Mouse (Mus musculus): Measurements from ENCODE around the gene Hmgn3. TPM values are rescaled to one million over a fixed set of nuclear protein-coding genes. Genes with fewer than 3 reads are reported as not detected.
"Not testable (repeated sequence)": the region's sequence is repeated elsewhere in the genome, so short reads cannot be mapped to it uniquely, and the experiment has no call there.

The Hmgn3 gene
- 104 and 113 TPM in 2 replicates for polyA plus RNA-seq (2015; fragmentation: Nextera tagmentation; extraction: Ambion mirVana)

DNA sequence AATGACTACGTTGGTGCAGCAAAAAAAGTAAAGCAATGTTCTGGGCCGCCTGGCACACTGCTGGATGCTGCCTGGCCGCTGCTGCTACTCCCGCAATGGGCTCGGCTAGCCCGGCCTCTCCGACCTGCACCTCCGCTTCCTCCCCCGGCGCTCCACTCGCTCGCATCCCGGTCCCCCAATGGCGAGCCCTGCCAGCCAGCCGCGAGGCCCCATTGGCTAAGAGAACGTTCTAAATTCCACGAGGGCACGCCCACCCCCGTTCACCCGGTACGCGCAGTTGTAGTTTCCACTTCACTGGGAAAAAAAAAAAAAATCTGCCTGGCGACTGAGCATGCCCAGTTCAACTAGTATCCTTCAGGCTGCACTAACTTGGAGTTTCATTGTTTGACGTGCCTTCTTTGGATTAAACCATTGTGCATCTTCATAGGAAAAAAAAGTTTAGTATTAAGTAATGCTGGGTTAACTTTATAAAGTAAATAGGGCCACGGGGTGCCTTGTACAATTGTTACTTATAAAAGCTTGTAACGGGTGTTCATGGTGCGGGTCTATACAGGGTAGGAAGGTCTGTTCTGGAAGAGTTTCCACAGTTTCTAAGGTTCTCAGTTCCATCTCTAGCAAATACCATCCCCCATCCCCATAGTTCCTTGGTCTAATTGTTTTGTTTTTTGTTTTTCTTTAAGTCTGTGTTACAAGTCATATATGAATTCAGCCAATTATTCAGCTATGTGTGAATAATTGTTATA lies at the start of gene Hmgn3:
Gene Hmgn3, minus strand, starts transcription at position 240 of the 743 bp plus-strand sequence.
- H3K4me2 ChIP-seq (replicated peaks) = peak within 1 kb of the TSS; percentile 96
- no peaks in the 10 kb centered on the region for H3K36me3 ChIP-seq
- H3K27ac ChIP-seq = peak within 1 kb of the TSS; percentile 57
- H3K27me3 ChIP-seq = no peaks in the 10 kb centered on the region
- peak within 1 kb of the TSS; percentile 75 for H3K9ac ChIP-seq (replicated peaks)
- ATAC-seq = peak; percentile 97
- no peaks in the 10 kb centered on the region for H3K9me3 ChIP-seq
- WGBS = 7% methylated on average over 28 of the region's 28 CpGs
- H3K4me1 ChIP-seq (replicated peaks) = peaks cover 11% of the 10 kb centered on the region
- H3K4me3 ChIP-seq (replicated peaks) = peak within 1 kb of the TSS; percentile 68

DNA sequence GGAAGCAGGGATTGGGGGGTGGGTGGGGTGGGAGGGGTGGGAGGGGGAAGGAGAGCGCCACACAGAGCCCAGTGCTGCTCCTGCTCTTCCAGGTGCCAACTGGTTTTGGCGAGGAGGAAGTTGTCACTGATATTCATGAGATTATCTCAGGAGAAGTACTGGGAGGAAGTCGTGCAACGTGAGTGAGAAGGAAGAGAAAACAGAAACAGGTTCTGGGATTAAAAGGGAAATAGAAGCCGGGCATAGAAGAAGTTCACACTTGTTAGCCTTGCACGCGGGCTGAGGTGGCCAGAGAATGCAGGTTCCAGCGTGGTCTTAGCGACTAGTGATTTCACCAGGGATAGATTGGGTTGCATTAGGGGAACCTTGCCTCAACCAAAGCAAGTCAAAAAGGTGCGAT lies 49.3 kb upstream of the Hmgn3 start:
- Histone ChIP-seq H3K4me3 (replicated peaks) (no peak overlapping the region), H3K9me3 (no peaks in the 10 kb centered on the region), H3K36me3 (no peaks in the 10 kb centered on the region), H3K4me1 (replicated peaks) (no peaks in the 10 kb centered on the region), H3K9ac (replicated peaks) (no peak overlapping the region), H3K27me3 (no peaks in the 10 kb centered on the region), H3K27ac (no peak overlapping the region), H3K4me2 (replicated peaks) (no peak overlapping the region)
- ATAC-seq = no peak
- 84% methylated on average over 10 of the region's 10 CpGs for WGBS

DNA sequence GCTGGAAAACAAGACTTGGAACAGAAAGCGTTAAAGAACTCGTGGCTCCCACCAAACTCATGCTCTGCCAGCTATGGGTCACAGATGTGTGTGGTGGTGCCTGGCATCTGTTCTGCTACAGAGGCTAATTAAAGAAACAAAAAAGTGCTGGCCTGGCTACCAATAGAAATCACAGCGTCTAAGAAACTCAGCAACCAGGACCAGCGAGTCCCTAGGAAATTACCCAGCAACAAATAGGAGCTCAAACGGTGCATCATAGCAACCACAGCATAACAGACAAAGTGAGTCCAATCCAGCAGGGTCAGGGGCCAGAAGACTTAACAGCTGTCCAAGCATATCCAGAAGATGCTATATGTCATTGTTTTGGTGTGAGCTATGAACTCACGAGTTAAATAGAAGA lies 48.5 kb upstream of the Hmgn3 start:
- 68% methylated on average over 6 of the region's 6 CpGs for WGBS
- H3K27ac ChIP-seq = no peak overlapping the region
- ATAC-seq = no peak

DNA sequence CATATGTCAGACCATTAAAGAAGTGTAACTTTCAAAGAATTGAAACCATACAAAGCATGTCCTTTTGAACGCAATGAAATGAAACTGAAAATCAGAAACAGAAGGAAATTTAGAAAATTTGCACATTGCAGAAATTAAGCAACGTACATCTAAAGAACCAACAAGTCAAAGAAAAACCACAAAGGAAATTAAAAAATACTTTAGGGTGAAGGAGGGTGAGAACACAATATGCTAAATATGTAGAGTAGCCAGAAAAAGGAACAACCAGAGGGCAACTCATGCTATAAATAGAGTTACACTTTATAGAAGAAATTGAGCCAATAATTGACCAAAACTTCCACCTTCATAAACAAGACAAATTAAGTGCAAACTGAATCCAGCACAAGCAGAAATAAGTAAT lies 41.3 kb upstream of the Hmgn3 start:
- no peaks in the 10 kb centered on the region for H3K27me3 ChIP-seq
- no peak overlapping the region for H3K27ac ChIP-seq
- 92% methylated on average over 2 of the region's 2 CpGs for WGBS
- no peak overlapping the region for H3K4me3 ChIP-seq (replicated peaks)
- H3K36me3 ChIP-seq = no peaks in the 10 kb centered on the region
- H3K4me2 ChIP-seq (replicated peaks) = no peak overlapping the region
- H3K9ac ChIP-seq (replicated peaks) = no peak overlapping the region
- ATAC-seq = no peak
- H3K9me3 ChIP-seq = no peaks in the 10 kb centered on the region
- no peaks in the 10 kb centered on the region for H3K4me1 ChIP-seq (replicated peaks)

More for the DNA sequence above, 48.5 kb upstream of the Hmgn3 start:
- H3K27me3 ChIP-seq = no peaks in the 10 kb centered on the region
- no peaks in the 10 kb centered on the region for H3K36me3 ChIP-seq
- no peak overlapping the region for H3K9ac ChIP-seq (replicated peaks)
- H3K9me3 ChIP-seq = no peaks in the 10 kb centered on the region
- no peak overlapping the region for H3K4me3 ChIP-seq (replicated peaks)
- H3K4me1 ChIP-seq (replicated peaks) = no peaks in the 10 kb centered on the region
- H3K4me2 ChIP-seq (replicated peaks) = no peak overlapping the region

DNA sequence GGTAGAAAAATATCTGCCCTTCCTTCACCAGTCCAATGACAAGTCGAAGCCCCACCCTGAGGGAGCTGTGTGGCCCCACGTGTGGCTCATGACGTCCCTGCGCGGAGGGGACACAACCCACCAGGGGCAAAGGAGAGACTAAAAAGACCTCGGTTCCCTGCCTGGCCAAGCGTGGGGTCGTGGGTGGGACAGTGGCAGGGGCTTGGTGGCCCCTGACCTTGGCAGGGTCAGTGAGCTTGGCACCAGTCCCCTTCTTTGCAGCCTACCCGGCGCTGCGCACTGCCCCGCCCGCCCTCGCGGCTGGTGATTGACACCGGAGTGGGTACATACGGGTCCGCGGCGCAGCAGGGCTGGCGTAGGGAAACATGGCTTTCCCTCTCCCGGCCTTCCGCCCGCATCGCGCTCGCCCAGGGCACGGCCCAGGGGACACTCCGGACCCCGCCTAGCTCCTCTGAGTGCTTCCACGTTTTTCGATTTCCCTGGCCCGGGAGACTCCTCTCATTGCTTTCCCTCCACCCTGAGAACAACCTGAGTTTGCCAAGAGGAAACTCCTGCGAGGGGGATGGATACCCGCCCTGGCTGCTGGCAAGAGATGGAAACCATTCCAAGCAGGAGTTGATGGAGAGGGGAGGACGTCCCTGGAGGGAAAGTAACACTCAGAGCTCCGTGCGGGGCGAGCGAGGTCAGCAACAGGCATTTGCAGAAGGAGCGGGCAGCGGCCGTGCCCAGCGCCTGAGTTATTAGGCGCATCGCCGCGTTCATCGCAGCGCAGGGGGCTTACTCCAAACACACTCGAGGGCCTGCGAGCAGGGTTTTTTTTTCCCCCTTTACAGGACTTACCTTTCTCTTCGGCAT lies 667 bp downstream of the Hmgn3 start:
- Histone ChIP-seq H3K9me3 (no peaks in the 10 kb centered on the region), H3K4me3 (replicated peaks) (peak overlapping the region; percentile 68), H3K4me1 (replicated peaks) (peaks cover 11% of the 10 kb centered on the region), H3K27me3 (no peaks in the 10 kb centered on the region), H3K27ac (peak overlapping the region; percentile 57), H3K4me2 (replicated peaks) (peak overlapping the region; percentile 96), H3K36me3 (no peaks in the 10 kb centered on the region), H3K9ac (replicated peaks) (peak overlapping the region; percentile 75)
- ATAC-seq = peak; percentile 88
- 3% methylated on average over 53 of the region's 53 CpGs for WGBS

DNA sequence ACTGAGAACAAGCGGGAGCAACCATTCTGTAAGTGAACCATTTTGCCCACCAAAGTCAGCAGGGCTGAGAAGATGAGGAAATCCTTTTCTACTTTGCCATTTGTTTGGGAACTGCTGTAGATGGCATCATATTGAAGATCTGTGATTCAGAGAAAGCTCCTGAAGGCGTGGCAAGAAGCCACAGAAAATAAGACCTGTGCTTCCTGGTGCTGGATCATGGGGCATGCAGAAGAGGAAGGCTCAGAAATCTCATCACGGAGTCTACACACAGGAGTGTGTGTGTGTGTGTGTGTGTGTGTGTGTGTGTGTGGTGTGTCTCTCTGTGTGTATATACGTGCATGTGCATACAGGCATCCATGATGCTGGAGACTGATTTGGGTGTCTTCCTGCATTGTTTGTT lies 16.7 kb downstream of the Hmgn3 start:
- Histone ChIP-seq H3K36me3 (no peaks in the 10 kb centered on the region), H3K27me3 (no peaks in the 10 kb centered on the region), H3K9me3 (no peaks in the 10 kb centered on the region), H3K4me1 (replicated peaks) (no peaks in the 10 kb centered on the region), H3K4me2 (replicated peaks) (no peak overlapping the region), H3K9ac (replicated peaks) (no peak overlapping the region), H3K4me3 (replicated peaks) (no peak overlapping the region), H3K27ac (no peak overlapping the region)
- WGBS = 92% methylated on average over 4 of the region's 4 CpGs
- ATAC-seq = no peak

DNA sequence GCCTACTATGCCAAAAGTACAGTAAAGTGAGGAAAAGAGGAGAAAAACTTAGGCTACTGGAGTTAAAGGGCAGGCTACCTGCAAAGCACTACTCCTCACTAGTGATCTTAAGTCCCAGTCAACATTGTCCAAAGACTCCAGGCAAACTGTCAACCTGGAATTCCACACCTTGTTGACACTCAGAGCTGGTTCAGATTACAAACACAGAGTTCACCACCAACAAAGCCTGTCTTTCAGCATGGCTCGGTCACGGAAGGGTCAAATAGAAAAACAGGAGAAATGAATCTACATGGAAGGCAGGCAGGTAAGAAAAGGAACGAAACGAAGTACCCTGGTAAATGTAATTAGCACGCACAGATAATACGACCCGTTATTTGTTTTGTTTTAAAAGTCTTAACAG lies 18.6 kb downstream of the Hmgn3 start:
- H3K9ac ChIP-seq (replicated peaks) = no peak overlapping the region
- H3K4me3 ChIP-seq (replicated peaks) = no peak overlapping the region
- H3K27ac ChIP-seq = no peak overlapping the region
- ATAC-seq = no peak
- WGBS = 80% methylated on average over 7 of the region's 7 CpGs
- no peaks in the 10 kb centered on the region for H3K4me1 ChIP-seq (replicated peaks)
- 0 out of 2 replicates have a peak, but pooled peaks cover 3% of the 10 kb centered on the region for H3K36me3 ChIP-seq
- H3K27me3 ChIP-seq = no peaks in the 10 kb centered on the region
- H3K4me2 ChIP-seq (replicated peaks) = no peak overlapping the region
- no peaks in the 10 kb centered on the region for H3K9me3 ChIP-seq

DNA sequence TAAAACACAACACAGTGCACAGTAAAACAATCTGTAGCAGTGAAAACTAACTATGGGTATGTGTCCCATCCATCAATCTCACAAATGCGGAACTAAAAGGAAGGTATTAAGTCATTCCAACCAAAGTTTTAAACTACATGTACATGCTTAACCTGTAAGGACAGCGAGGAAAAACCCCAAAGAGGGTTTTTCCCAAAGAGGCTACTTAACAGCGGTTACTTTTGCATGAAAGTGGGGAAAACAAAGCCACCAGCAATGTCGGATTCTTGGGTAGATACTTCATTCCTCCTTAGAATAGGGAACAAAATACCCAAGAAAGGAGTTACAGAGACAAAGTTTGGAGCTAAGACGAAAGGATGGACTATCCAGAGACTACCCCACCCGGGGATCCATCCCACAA lies 20.0 kb downstream of the Hmgn3 start:
- not testable (repeated sequence) for H3K36me3 ChIP-seq; H3K4me1 ChIP-seq (replicated peaks); H3K4me2 ChIP-seq (replicated peaks); ATAC-seq; H3K9me3 ChIP-seq; H3K4me3 ChIP-seq (replicated peaks); H3K27me3 ChIP-seq; H3K9ac ChIP-seq (replicated peaks); H3K27ac ChIP-seq
- 90% methylated on average over 6 of the region's 6 CpGs for WGBS

DNA sequence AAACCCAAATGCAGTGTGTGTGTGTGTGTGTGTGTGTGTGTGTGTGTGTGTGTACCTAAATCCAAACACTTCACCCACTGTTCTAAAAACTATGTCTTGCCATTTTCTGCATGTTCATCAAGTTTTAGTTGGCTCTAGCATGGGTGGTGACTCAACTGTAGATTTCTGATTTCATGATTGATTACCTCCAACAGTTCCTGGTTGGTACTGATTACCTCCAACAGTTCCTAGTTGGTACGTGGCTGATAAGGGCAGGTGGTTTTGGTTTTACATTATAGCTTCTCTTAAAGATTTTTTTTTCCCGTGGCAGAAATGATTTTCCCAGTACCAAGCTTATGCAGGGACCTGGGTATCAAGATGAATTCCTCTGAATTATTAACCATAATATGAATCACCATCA lies 27.3 kb downstream of the Hmgn3 start:
- ATAC-seq = no peak
- no peak overlapping the region for H3K9ac ChIP-seq (replicated peaks)
- no peak overlapping the region for H3K4me2 ChIP-seq (replicated peaks)
- H3K4me3 ChIP-seq (replicated peaks) = no peak overlapping the region
- no peaks in the 10 kb centered on the region for H3K9me3 ChIP-seq
- 0 out of 2 replicates have a peak, but pooled peaks cover 5% of the 10 kb centered on the region for H3K36me3 ChIP-seq
- no peak overlapping the region for H3K27ac ChIP-seq
- no peaks in the 10 kb centered on the region for H3K4me1 ChIP-seq (replicated peaks)
- WGBS = 91% methylated on average over 2 of the region's 2 CpGs
- no peaks in the 10 kb centered on the region for H3K27me3 ChIP-seq

DNA sequence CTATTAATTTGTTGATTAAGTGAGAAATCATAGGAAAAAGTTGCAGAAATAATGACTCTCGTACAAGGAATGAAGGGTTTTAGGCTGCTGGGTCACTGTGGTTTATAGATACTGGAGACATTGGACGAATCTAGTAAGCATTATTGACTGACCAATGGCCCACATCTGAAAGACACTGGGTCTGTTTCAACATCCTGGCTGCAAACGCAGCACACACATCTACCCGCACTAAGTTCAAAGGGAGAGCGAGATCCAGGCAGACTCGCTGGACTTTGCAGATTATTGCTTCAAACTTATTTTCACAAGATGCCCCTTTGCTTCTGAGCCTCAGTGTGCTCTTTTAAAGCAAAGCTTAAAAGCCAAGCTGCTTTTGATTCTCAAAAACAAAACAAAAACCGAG lies 29.0 kb downstream of the Hmgn3 start:
- no peaks in the 10 kb centered on the region for H3K27me3 ChIP-seq
- H3K36me3 ChIP-seq = 0 out of 2 replicates have a peak, but pooled peaks cover 2% of the 10 kb centered on the region
- no peak overlapping the region for H3K27ac ChIP-seq
- H3K4me1 ChIP-seq (replicated peaks) = no peaks in the 10 kb centered on the region
- no peak overlapping the region for H3K4me2 ChIP-seq (replicated peaks)
- 86% methylated on average over 7 of the region's 7 CpGs for WGBS
- no peak overlapping the region for H3K9ac ChIP-seq (replicated peaks)
- no peaks in the 10 kb centered on the region for H3K9me3 ChIP-seq
- H3K4me3 ChIP-seq (replicated peaks) = no peak overlapping the region
- ATAC-seq = no peak

DNA sequence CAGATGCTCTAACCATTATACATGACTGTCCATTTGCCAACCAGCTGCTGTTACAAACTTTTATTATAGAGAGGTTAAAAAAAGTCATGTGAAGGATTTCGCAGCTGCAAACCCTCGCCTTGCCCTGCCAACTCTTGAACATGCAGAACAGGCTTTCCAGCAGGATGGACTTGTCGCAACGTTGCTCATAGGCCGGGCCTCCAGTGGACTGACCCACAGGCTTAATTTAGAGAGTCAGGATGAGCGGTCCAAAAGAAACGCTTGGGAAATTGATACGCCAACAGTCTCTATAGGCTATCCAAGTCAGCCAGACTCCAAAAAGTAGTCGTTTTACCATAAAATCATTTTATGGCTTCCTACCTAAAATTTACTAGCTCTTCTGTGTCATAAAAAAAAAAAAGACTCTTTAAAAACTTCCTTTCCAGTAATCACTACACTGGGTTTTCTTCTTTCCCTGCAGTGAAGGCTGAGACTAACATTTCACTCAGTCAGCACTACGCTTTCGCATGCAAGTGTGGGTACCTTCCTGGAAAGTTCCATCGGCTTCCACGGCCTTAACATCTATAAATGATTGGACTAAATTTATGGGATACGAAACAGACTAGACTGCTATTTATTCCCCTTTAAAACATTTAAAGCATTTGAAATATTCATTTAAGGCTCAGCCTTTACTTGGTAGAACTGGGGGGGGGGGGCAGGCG lies 29.6 kb downstream of the Hmgn3 start:
- H3K9me3 ChIP-seq = no peaks in the 10 kb centered on the region

DNA sequence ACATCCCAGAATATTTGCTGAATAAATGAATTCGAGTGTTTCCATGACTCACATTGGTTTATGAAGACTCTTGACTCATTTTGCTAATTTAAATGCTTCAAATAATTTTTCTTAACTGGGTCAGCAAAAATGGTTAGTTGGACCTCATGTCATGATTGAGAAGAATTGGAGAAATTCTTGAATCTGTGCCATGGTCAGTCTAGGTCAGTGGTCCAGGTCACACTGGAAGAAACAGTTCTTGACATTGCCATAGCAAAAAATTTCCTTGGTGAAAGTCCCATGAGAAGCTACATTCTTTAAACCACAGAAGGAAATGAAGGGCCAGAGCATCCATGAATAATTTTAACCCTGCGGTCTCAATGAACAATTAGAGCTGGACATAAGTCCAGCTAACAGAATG lies 30.8 kb downstream of the Hmgn3 start:
- no peak overlapping the region for H3K9ac ChIP-seq (replicated peaks)
- ATAC-seq = no peak
- H3K4me2 ChIP-seq (replicated peaks) = no peak overlapping the region
- 0 out of 2 replicates have a peak, but pooled peaks cover 2% of the 10 kb centered on the region for H3K36me3 ChIP-seq
- H3K9me3 ChIP-seq = no peaks in the 10 kb centered on the region
- H3K4me3 ChIP-seq (replicated peaks) = no peak overlapping the region
- H3K27ac ChIP-seq = no peak overlapping the region
- H3K4me1 ChIP-seq (replicated peaks) = no peaks in the 10 kb centered on the region
- WGBS = 98% methylated on average over 2 of the region's 2 CpGs
- no peaks in the 10 kb centered on the region for H3K27me3 ChIP-seq

More for the DNA sequence above, 29.6 kb downstream of the Hmgn3 start:
- no peaks in the 10 kb centered on the region for H3K27me3 ChIP-seq
- H3K4me3 ChIP-seq (replicated peaks) = no peak overlapping the region
- H3K36me3 ChIP-seq = 0 out of 2 replicates have a peak, but pooled peaks cover 2% of the 10 kb centered on the region
- no peak overlapping the region for H3K4me2 ChIP-seq (replicated peaks)
- 97% methylated on average over 15 of the region's 15 CpGs for WGBS
- no peaks in the 10 kb centered on the region for H3K4me1 ChIP-seq (replicated peaks)
- H3K9ac ChIP-seq (replicated peaks) = no peak overlapping the region
- ATAC-seq = no peak
- H3K27ac ChIP-seq = no peak overlapping the region
